Mouse (Mus musculus) CD4-positive, CD25-positive, alpha-beta regulatory T cell, adult 4 months (primary cell): Measurements from ENCODE around the gene Rsph14. TPM values are rescaled to one million over a fixed set of nuclear protein-coding genes. Genes with fewer than 3 reads are reported as not detected.
A peak's percentile ranks its signal among the peaks of the same experiment; 100 is the strongest.

Experiments used
- ATAC-seq: one replicate; pipeline ENCODE4 v1.8.0; 2017
- polyA plus RNA-seq, 2 experiments: library from polyadenylated mRNA; unstranded; fragments of 100-300 nt; shearing (Covaris generic); gene quantifications; one replicate each; pipeline ENCODE4 v1.2.1; 2017

Gene Rsph14
- not detected for polyA plus RNA-seq

GRCm38 (mm10) chr10:75032395-75032794 lies at the start of gene Rsph14:
Gene Rsph14, minus strand, starts transcription at chr10:75032586.
- no peak for ATAC-seq

- no peak for ATAC-seq
Measured at GRCm38 (mm10) chr10:75078174-75079128, 46.1 kb upstream of the Rsph14 start.

DNA sequence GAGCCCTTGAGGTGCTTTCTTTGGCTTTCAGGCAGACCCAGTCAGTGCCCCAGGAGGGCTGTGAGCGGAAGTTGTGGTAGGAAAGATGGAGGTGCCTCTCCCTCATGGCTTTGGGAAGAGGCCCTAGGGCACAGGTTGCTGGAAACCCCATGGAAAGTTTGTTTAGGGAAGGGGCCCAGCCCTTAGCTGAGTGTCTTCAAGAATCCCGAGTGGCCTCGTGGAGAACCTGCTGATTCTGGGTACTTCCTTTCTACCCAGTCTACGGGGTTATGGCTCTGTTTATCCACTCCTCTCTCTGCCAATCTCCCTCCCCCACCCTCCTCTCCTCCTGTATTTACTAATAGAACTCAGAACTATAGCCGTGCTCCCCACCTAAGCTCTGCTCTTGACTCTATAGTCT lies 43.3 kb upstream of the Rsph14 start:
- no peak for ATAC-seq

- no peak for ATAC-seq
Measured at GRCm38 (mm10) chr10:75070281-75070976, 38.0 kb upstream of the Rsph14 start.

DNA sequence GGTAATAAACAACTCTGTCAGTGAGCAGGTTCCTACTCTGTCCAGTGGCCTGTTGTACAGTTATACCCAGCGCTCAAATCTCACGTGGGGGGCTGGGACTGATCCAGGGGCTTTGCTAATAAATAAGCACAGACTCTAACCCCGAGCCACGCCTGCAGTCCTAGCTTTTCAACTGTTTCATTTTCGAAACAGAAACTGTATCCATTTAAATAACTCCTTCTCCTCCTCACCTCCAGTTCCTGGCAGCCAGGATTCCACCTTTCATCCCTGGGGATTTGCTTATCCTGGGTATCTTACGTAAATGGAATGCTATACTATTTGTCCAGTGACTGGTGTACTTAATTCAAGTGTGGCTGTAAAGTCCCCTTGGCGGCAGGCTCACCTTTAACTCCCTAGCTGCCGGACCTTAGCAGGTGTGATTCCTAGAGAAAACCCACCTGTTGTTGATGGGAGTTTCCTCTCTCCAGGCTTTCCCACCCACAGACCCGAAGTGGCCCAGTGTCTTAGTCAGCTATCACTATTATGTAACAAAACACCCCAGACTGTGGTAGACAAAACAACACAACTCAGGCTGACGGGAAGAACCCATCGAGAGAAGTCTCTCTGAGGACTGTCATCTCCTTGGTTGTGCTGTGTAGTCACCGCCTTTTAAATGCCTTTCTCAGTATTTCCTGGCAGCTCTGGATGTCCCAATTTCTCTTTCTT lies 36.4 kb upstream of the Rsph14 start:
- ATAC-seq = no peak

GRCm38 (mm10) chr10:75068086-75068485 lies 35.7 kb upstream of the Rsph14 start:
- no peak for ATAC-seq

DNA sequence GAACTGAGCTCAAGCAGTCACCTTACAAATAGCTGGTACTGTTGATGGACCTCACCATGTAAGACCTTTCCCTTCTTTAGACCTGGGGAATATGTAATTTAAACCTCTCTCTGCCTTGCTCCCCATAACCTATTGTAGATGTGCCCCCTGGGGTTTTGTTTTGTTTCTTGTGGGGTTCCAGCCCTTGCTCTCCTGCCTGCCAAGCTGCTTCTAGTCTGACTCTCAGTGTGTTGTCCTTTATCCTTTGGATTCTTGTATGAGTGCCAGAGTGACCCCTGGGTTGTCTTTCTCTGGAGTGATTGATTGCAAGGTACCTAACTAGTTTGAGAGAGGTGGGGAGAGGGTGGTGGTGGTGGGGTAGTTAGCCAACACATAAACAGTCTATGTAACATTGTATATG lies 35.1 kb upstream of the Rsph14 start:
- no peak for ATAC-seq

- ATAC-seq = no peak
Measured at GRCm38 (mm10) chr10:75065691-75066090, 33.3 kb upstream of the Rsph14 start.

- no peak for ATAC-seq
Measured at GRCm38 (mm10) chr10:75063301-75063965, 31.0 kb upstream of the Rsph14 start.

DNA sequence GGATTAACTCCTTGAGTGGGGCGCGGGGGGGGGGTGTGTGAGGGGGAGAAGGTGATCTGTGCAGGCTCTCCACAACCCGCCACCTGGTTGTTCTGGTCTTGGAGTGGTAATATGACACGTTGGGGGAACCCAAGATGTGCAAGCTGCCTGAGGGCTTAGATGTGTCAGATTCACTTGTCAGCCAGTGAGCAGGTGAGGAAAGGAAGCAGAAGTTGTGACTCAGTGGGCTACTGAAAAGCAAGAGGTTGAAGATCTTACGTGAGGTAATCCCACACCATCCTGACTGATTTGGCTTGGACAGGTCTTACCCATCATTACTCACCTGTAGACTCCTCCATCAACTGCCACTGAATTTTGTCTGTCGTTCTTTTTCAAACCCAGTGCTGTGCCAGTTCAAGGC lies 30.2 kb upstream of the Rsph14 start:
- ATAC-seq = no peak

- no peak for ATAC-seq
Measured at GRCm38 (mm10) chr10:75062189-75062561, 29.8 kb upstream of the Rsph14 start.

DNA sequence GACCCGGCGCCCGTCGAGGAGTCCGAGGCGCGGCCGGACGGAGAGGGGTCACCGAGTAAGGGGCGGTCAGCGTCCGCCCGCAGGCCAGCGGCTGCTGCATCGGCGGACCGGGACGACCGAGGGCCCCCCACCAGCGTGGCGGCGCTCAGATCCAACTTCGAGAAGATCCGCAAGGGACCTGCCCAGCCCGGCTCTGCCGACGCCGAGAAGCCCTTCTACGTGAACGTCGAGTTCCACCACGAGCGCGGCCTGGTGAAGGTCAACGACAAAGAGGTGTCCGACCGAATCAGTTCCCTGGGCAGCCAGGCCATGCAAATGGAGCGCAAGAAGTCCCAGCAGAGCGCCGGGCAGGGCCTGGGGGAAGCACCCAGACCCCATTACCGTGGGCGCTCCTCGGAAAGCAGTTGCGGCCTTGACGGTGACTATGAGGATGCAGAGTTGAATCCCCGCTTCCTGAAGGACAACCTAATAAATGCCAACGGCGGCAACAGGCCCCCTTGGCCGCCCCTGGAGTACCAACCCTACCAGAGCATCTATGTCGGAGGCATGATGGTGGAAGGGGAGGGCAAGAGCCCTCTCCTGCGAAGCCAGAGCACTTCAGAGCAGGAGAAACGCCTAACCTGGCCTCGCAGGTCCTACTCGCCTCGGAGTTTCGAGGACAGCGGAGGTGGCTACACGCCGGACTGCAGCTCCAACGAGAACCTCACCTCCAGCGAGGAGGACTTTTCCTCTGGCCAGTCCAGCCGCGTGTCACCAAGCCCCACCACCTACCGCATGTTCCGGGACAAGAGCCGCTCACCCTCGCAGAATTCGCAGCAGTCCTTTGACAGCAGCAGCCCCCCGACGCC lies 29.2 kb upstream of the Rsph14 start:
- no peak for ATAC-seq

DNA sequence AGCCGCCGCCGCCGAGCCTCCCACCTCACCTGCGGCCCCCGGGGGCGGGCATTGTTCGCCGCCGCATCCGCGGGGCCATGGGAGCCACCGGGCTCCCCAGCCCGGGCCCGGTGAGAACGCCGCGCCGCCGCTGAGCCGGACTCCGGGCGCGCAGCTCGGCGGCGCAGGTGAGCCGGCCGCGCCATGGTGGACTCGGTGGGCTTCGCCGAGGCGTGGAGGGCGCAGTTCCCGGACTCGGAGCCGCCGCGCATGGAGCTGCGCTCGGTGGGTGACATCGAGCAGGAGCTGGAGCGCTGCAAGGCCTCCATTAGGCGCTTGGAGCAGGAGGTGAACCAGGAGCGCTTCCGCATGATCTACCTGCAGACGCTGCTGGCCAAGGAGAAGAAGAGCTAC lies 28.5 kb upstream of the Rsph14 start:
- peak; percentile 27 for ATAC-seq

DNA sequence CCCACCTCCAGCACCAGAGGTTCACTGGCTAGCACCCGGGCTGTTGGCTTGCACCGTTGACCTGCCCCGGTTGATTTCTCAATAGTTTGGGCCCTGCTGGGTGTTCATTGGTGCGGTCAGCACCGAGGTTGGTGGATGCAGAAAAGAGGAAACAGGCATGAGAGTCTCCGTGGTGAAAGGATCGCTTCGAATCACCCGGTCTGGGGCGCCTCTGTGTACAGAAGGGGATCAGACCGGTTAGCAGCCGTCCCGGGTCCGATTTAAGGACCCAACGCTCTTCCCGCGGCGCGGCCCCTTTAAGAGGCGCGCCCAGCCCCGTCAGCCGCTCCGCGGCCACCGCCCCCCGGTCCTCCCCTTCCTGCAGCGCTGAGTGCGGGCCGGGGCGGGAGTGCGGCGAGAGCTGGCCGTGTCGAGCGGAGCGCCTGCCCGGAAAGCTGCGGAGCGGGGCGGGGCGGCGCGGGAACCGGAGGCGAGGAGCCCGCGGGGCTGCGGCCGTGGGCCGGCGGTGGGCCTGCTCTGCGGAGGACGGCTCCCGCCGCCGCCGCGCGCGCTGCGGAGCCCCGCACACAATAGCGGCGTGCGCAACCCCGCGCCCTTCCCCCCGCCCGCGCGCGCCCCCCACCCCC lies 27.9 kb upstream of the Rsph14 start, which contains the start of gene Bcr:
TSS of gene Bcr (plus strand) at position 376 of the 626 bp plus-strand sequence.
- peak; percentile 79 for ATAC-seq

DNA sequence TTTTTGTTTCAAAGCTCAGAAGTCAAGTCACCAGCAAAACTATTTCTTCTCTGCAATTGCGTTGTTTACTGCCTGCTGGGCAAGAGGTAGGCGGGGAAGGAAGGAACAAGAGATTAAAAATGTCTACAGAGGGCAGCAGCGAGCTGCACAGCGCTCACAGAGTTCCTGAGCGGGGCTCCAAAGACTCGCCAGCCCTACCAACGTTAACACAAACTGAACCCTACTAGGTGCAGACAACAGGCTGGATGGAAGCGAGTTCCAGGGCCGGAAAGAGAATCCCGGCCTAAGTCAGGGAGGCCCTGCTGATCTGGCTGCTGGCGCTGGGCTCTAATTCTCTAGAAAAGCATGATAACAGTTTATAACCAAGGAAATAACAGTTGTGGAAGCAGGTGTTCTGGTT lies 27.0 kb upstream of the Rsph14 start:
- peak; percentile 78 for ATAC-seq

DNA sequence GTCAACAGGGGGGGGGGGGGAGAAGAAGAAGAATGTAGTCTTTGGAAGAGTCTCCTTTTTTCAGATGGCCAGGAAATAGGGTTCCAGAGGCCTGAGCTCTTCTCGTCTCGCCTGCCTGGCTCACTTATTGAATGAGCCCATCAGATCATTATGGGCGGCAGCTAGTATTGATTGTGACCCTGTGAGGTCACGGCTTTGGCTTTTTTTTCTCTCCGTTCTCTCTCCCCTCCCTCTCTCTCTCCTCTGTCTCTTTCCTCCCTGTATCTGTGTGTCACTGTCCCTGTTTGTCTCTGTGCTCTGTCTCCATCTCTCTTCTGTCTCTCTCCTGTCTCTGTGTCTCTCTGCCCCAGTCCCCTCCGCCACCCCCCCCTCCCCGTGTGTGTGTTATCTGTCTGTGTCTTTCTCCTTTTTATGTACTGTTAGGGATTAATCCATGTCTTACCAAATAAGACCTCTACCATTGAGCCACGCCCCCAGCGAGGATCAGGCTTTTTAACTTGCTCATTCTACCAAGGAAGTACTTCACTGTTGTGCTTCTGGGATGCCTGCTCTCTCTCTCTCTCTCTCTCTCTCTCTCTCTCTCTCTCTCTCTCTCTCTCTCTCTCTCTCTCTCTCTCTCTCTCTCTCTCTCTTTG lies 26.5 kb upstream of the Rsph14 start:
- ATAC-seq = peak; percentile 28

GRCm38 (mm10) chr10:75058336-75058735 lies 25.9 kb upstream of the Rsph14 start:
- no peak for ATAC-seq

- ATAC-seq = no peak
Measured at GRCm38 (mm10) chr10:75056255-75056654, 23.9 kb upstream of the Rsph14 start.

GRCm38 (mm10) chr10:75055672-75056071 lies 23.3 kb upstream of the Rsph14 start:
- no peak for ATAC-seq

DNA sequence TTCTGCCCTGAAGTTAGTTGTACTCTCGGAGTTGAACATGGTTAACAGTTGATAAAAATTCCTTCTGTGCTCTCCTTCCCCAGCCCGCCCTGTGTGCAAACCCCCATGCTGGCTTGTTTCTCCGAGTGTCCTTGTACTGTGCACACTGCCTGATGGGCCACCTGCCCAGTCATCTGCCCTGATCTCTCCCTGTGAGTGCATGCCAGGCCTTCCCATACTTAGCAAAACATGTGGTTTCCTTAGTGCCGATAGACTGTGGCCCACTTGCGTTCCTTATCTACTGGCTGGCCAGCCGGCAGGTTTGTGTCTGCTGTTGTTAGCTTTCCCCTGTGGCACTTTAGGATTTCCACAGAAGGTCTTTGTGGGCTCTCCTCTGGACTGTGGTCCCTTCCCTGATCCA lies 21.7 kb upstream of the Rsph14 start:
- ATAC-seq = no peak

DNA sequence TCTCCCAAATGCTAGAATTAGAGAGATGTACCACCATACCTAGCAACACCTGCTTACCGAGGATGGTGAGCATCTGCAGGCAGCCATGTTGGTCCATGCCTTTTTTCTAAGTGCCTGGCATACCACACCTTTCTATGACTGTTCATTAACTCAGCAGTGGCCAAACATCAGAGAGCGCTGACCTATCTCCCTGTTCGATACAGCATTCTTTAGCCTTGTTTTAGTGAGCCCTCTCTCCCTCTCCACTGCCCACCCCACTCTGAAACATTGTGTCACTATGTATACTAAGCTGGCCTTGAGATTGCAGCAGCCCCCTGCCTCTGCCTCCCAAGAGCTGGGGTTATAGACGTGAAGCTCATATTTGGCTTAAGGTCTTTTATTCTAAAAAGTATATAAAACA lies 21.3 kb upstream of the Rsph14 start:
- no peak for ATAC-seq
